Mouse (Mus musculus) heart, postnatal 0 days (tissue): ENCODE measurements around the gene Hdac10. TPM values are rescaled to one million over a fixed set of nuclear protein-coding genes. Genes with fewer than 3 reads are reported as not detected.

ENCODE experiments used
- ATAC-seq: fragments of 200-750 bp; cut with Nextera tagmentation; 2 replicates; pipeline ENCODE4 v1.8.0; 2017; ENCODE audit warnings: low read depth, moderate number of reproducible peaks, moderate library complexity; ENCODE audit not compliant: insufficient read depth
- DNase-seq: peaks from one replicate; pipeline ENCODE4 v3.0.0-alpha.2; 2016; ENCODE audit warnings: low spot score
- H3K27ac ChIP-seq: fragments of 300-500 bp; sonication (generic); 2 replicates; pipeline ENCODE4 v1.5.1; 2014; ENCODE audit warnings: low read depth, mild to moderate bottlenecking
- H3K27me3 ChIP-seq: fragments of 300-500 bp; sonication (generic); 2 replicates; pipeline ENCODE4 v1.6.1; 2014; ENCODE audit warnings: low read length, mixed read lengths; ENCODE audit not compliant: control insufficient read depth, insufficient read depth
- H3K36me3 ChIP-seq: fragments of 300-500 bp; sonication (generic); replicated peaks from 2 replicates; pipeline ENCODE4 v1.6.1; 2014; ENCODE audit warnings: low read length, mixed read lengths; ENCODE audit not compliant: control insufficient read depth, insufficient read depth
- H3K4me1 ChIP-seq: fragments of 300-500 bp; sonication (generic); 2 replicates; pipeline ENCODE4 v1.6.1; 2014; ENCODE audit warnings: antibody characterized with exemption; ENCODE audit not compliant: control insufficient read depth, insufficient read depth
- H3K4me2 ChIP-seq: fragments of 300-500 bp; sonication (generic); 2 replicates; pipeline ENCODE4 v1.6.1; 2014; ENCODE audit warnings: low read depth, mild to moderate bottlenecking, low read length, moderate library complexity
- H3K4me3 ChIP-seq: fragments of 300-500 bp; sonication (generic); 2 replicates; pipeline ENCODE4 v1.5.1; 2014; ENCODE audit warnings: low read depth, low read length
- H3K9ac ChIP-seq: fragments of 300-500 bp; sonication (generic); replicated peaks from 2 replicates; pipeline ENCODE4 v1.6.1; 2014; ENCODE audit warnings: low read depth, low read length, mixed read lengths
- H3K9me3 ChIP-seq: fragments of 300-500 bp; sonication (generic); replicated peaks from 2 replicates; pipeline ENCODE4 v1.6.1; 2016; ENCODE audit warnings: low read length; ENCODE audit not compliant: control insufficient read depth
- CTCF ChIP-seq: IDR thresholded peaks from 2 replicates; pipeline ENCODE4 v1.5.1; 2016; ENCODE audit warnings: antibody characterized with exemption, control low read depth, low read depth
- EP300 ChIP-seq: IDR thresholded peaks from 2 replicates; pipeline ENCODE4 v1.6.1; 2016; ENCODE audit warnings: antibody characterized with exemption, low read depth
- WGBS: fragments of 180-500 bp; shearing (Covaris S2); extraction: QIAGEN DNeasy Blood & Tissue Kit; methylation state at CpG from one replicate; pipeline ENCODE4 v1.1.7; 2014; 5-methylcytosine and 5-hydroxymethylcytosine counted together
- microRNA-seq: library from miRNA; unstranded; fragments of <30 nt; microRNA quantifications from one replicate; pipeline ENCODE4, GENCODE M21; 2016
- polyA plus RNA-seq: library from polyadenylated mRNA; unstranded; fragments of >200 nt; fragmentation: Nextera tagmentation; extraction: Ambion mirVana; gene quantifications from 2 replicates; pipeline ENCODE4 v1.2.1, GENCODE M21; 2015
- total RNA-seq: library from RNA; depleted of rRNA; stranded (reverse); fragments of >200 nt; gene quantifications from 2 replicates; pipeline ENCODE4 v1.2.3, GENCODE M21; 2014; ENCODE audit warnings: low replicate concordance; rRNA removed

The Hdac10 gene
- total and polyA plus RNA-seq, 2 experiments from 2014 or later: 10.8 to 14.9 TPM

GRCm38 (mm10) chr15:89073993-89074603 is 54.4 kb downstream of the Hdac10 start:
- Histone ChIP-seq H3K36me3 (no peaks in the 10 kb centered on the region), H3K4me3 (peak overlapping the region; percentile 88; the same call in 1 of the 2 replicates), H3K9me3 (no peaks in the 10 kb centered on the region), H3K4me1 (peaks cover 48% of the 10 kb centered on the region), H3K4me2 (peak overlapping the region; percentile 96; the same call in 1 of the 2 replicates), H3K27ac (peak overlapping the region; percentile 96), H3K9ac (no peak overlapping the region), H3K27me3 (no peaks in the 10 kb centered on the region)
- DNase-seq: peak; percentile 52
- TF ChIP-seq EP300: peak; percentile 81; the same call in 1 of the 2 replicates
- no peak for TF ChIP-seq CTCF
- 29% methylated on average over 10 of the region's 10 CpGs for WGBS
- ATAC-seq: no peak

Small RNA genes within 50 kb of the gene (microRNA-seq; reads per million reads assigned to microRNA genes)
- not detected for gene Mir7118

Other genes with a start within 250 kb of the Hdac10 start
- gene Ttll8, start 174.3 kb downstream of the Hdac10 start, total RNA-seq: not detected in 2 replicates
- not detected in 2 replicates for gene Ttll8, start 174.3 kb downstream of the Hdac10 start, polyA plus RNA-seq
- not detected in 2 replicates for gene Mlc1, start 149.7 kb downstream of the Hdac10 start, total RNA-seq
- gene Mlc1, start 149.7 kb downstream of the Hdac10 start, polyA plus RNA-seq: 0.04 TPM in 1 of 2 replicates, not detected in the other
- 74.3 and 85.9 TPM in 2 replicates for gene Mov10l1, start 145.8 kb downstream of the Hdac10 start, total RNA-seq
- gene Mov10l1, start 145.8 kb downstream of the Hdac10 start, polyA plus RNA-seq: 114 and 124 TPM in 2 replicates
- 0.70 TPM in 1 of 2 replicates, not detected in the other for gene Panx2, start 69.0 kb downstream of the Hdac10 start, total RNA-seq
- gene Panx2, start 69.0 kb downstream of the Hdac10 start, polyA plus RNA-seq: 0.93 and 1.0 TPM in 2 replicates
- gene Trabd, start 53.6 kb downstream of the Hdac10 start, total RNA-seq: 59.2 and 61.2 TPM in 2 replicates
- 46.6 and 46.7 TPM in 2 replicates for gene Trabd, start 53.6 kb downstream of the Hdac10 start, polyA plus RNA-seq
- gene Selenoo, start 39.6 kb downstream of the Hdac10 start, total RNA-seq: 35.4 and 39.1 TPM in 2 replicates
- gene Selenoo, start 39.6 kb downstream of the Hdac10 start, polyA plus RNA-seq: 10.3 and 11.3 TPM in 2 replicates
- gene Tubgcp6, start 5.6 kb downstream of the Hdac10 start, total RNA-seq: 17.2 and 26.9 TPM in 2 replicates
- 4.4 and 5.1 TPM in 2 replicates for gene Tubgcp6, start 5.6 kb downstream of the Hdac10 start, polyA plus RNA-seq
- 7.1 and 55.2 TPM in 2 replicates for gene Mapk12, start 12.0 kb upstream of the Hdac10 start, total RNA-seq
- gene Mapk12, start 12.0 kb upstream of the Hdac10 start, polyA plus RNA-seq: 18.6 and 18.9 TPM in 2 replicates
- gene Mapk11, start 20.9 kb upstream of the Hdac10 start, total RNA-seq: 1.0 and 4.9 TPM in 2 replicates
- gene Mapk11, start 20.9 kb upstream of the Hdac10 start, polyA plus RNA-seq: 2.5 and 2.6 TPM in 2 replicates
- 153 and 199 TPM in 2 replicates for gene Plxnb2, start 52.1 kb upstream of the Hdac10 start, total RNA-seq
- gene Plxnb2, start 52.1 kb upstream of the Hdac10 start, polyA plus RNA-seq: 51.6 and 54.5 TPM in 2 replicates
- 15.2 and 19.2 TPM in 2 replicates for gene Dennd6b, start 67.8 kb upstream of the Hdac10 start, total RNA-seq
- gene Dennd6b, start 67.8 kb upstream of the Hdac10 start, polyA plus RNA-seq: 14.5 and 14.8 TPM in 2 replicates
- 65.1 and 98.4 TPM in 2 replicates for gene Ppp6r2, start 82.9 kb upstream of the Hdac10 start, total RNA-seq
- gene Ppp6r2, start 82.9 kb upstream of the Hdac10 start, polyA plus RNA-seq: 27.4 and 27.7 TPM in 2 replicates
- gene Sbf1, start 186.6 kb upstream of the Hdac10 start, total RNA-seq: 113 and 147 TPM in 2 replicates
- 17.7 and 25.6 TPM in 2 replicates for gene Sbf1, start 186.6 kb upstream of the Hdac10 start, polyA plus RNA-seq
- not detected in 2 replicates for gene Adm2, start 194.0 kb upstream of the Hdac10 start, total RNA-seq
- not detected in 2 replicates for gene Adm2, start 194.0 kb upstream of the Hdac10 start, polyA plus RNA-seq
- gene Miox, start 205.7 kb upstream of the Hdac10 start, total RNA-seq: not detected in 2 replicates
- gene Miox, start 205.7 kb upstream of the Hdac10 start, polyA plus RNA-seq: not detected in 2 replicates
- 26.9 and 33.5 TPM in 2 replicates for gene Lmf2, start 227.0 kb upstream of the Hdac10 start, total RNA-seq
- 31.4 and 33.3 TPM in 2 replicates for gene Lmf2, start 227.0 kb upstream of the Hdac10 start, polyA plus RNA-seq
- 83.8 and 136 TPM in 2 replicates for gene Ncaph2, start 227.0 kb upstream of the Hdac10 start, total RNA-seq
- 59.4 and 64.3 TPM in 2 replicates for gene Ncaph2, start 227.0 kb upstream of the Hdac10 start, polyA plus RNA-seq
- 29.0 and 30.6 TPM in 2 replicates for gene Sco2, start 245.1 kb upstream of the Hdac10 start, total RNA-seq
- 8.1 and 9.4 TPM in 2 replicates for gene Sco2, start 245.1 kb upstream of the Hdac10 start, polyA plus RNA-seq
- 1.6 and 7.2 TPM in 2 replicates for gene Tymp, start 248.3 kb upstream of the Hdac10 start, total RNA-seq
- 1.3 and 1.4 TPM in 2 replicates for gene Tymp, start 248.3 kb upstream of the Hdac10 start, polyA plus RNA-seq